Mouse (Mus musculus) liver, postnatal 0 days (tissue): ENCODE data around the gene Gm44502.

Experiments used
- CTCF ChIP-seq: sonication (generic); IDR thresholded peaks from 2 replicates; pipeline ENCODE4 v1.5.1; 2016; ENCODE audit warnings: antibody characterized with exemption, low read depth
- EP300 ChIP-seq: IDR thresholded peaks from 2 replicates; pipeline ENCODE4 v1.6.1; 2016; ENCODE audit warnings: antibody characterized with exemption, low read depth, mild to moderate bottlenecking

DNA sequence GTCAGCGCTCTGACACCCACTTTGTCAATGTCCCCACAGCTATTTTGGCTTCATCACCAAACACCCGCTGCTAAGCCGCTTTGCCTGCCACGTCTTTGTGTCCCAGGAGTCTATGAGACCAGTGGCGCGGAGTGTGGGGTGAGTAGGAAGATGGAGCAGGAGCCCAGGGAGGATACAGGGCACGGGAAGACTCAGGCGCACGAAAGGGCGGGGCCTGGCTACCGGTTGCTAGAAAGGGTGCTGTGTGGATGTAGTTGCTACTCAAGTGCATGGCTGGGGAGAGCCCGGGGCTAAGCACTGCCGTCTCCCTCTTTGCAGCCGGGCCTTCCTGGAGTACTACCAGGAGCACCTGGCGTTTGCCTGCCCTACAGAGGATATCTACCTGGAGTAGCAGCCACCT lies 31.8 kb upstream of the Gm44502 start:
- TF ChIP-seq CTCF (no peak), EP300 (no peak)
